Mouse (Mus musculus) layer of hippocampus, postnatal 10 days (tissue): ENCODE measurements at regions not wholly inside any gene's neighbourhood (a gene's known extent, or its start where the extent isn't known, plus 50 kb on each side); places are given as distances from the start of the nearest gene placed in this dataset.

Source experiments
- DNase-seq, 2 experiments: peaks; one replicate each; pipeline ENCODE4 v3.0.0; 2021; ENCODE audit warnings: low spot score in 2 of 2

DNA sequence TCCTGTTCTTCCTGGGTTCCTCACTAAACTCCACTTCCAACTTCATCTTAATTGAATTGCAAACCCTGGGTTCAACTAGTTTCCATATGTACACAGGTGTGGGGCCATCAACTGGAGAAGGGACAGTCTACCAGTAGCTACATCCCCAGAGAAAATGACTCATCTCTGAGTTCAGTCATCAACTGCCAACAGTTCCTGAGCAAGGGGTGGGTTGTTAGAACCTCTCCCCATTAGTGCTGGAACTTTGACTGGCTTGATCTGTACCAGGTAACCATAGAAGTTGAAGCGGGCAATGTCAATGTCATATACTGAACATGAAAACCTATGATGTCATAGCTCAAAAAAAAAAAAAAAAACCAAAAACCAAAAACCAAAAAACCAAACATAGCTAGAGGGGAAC lies 69.8 kb downstream of the Gm21750 start:
- no peak for DNase-seq

DNA sequence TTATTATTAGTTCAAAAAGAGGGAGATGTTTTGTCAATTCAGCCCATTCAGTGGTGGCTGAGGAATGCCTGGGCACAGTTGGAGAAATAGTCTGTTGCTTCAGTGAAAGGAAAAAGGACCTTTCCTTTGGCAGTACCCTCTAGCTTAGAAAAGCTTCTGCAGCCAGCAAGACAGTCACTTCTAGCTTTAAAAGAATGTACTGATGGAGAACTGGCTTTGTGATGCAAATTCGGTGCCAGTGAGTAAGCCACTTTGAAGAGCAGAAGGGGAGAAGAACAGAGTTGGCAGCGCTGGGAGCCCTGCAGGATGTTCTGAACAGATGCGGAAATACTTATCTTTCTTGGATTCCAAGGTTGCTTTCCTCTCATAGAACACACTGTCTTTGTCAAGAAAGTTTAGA lies 71.1 kb downstream of the Gm21750 start:
- peak; percentile 19 to 29 for DNase-seq

DNA sequence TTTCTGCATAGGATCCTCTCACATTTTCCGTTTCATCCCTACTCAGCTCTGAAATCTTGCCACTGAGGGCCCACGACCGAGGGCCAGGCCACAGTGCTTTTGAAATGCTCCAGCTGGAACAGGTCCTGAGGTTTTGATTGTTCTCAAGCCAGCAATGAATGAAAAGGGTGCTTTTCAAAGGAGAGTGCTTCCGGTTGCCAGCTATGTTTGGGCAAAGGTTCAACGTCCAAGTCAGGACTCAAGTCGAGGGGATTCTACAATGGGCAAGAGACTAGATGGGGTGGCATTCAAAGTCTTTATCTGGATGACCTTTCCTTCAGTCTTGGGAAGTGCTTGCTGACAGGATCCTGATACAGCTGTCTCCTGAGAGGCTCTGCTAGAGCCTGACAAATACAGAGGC lies 89.8 kb downstream of the Gm21750 start:
- DNase-seq = peak; percentile 12 to 43

DNA sequence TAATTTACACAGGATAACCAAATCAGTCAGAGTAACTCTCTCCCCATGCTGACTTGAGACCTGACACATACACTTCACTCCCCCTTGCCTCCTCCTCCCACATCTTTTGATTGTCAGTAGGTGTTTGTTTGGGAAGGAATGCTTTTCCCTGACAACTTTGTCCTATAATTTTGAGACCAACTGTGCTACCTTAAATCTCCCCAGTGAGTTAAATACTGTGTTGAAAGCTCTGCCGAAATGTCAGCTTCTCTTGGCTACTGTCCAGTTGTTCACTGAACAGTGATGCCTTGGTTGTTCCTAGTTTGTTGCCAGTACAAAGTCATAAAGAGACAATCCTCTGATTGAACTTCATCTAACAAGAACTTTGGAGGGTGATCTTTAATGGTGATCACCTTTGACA lies 99.0 kb downstream of the Gm21750 start:
- no peak for DNase-seq

DNA sequence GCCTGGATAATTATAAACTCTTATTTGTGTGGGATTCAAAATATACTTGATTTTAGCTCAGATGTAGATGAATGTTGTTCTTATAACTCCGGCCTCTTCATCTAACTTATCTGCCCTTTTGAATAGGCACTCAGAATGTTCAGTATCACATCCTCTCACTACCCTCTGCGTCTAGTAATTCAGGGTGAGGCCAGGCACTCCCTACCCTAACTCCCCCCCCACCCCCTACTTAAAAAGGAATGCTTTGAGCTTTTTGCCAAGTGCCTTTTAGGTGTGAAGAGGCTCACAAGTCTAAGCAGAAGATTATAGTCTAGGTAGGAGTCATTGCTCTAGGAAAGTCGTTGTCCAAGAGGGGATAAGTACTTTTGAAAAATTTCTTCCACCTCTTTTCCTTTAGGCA lies 111.9 kb downstream of the Gm21750 start:
- no peak for DNase-seq

DNA sequence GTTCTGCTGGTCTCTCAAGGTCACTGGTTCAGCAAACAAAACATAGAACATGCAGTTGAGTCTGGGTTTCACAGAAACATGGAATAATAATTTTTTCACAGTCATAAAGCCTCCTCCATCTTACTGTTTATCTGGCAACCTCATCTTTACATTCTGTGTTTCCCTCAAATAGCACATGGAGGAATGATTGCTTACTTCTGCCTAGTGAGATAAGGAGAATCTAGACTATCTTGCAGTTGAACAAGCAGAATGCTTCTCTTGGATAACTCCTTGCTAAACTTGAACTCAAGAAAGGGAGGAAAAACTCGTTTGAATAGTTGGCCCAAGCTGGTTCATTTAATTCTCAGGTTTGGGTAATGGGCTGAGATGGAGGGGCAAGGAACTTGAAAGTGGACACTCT lies 112.8 kb downstream of the Gm21750 start:
- no peak for DNase-seq

DNA sequence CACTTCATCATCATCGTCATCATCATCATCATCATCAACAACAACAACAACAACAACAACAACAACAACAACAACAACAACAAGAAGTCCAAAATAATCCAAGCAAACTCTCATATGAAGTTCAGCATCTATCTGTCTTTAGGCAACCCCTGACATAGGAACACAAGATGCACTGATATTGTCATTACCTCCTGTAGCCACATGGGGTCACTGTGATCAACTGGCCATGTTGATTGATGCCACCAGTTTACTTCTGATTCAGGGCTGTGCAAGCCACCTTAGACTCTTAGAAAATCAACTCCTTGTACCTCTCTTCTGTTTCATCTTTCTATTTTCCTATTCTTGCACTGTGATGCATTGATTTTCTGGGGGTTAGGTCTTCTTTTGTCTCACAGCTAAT lies 115.0 kb downstream of the Gm21750 start:
- peak; percentile 64 to 69 for DNase-seq

DNA sequence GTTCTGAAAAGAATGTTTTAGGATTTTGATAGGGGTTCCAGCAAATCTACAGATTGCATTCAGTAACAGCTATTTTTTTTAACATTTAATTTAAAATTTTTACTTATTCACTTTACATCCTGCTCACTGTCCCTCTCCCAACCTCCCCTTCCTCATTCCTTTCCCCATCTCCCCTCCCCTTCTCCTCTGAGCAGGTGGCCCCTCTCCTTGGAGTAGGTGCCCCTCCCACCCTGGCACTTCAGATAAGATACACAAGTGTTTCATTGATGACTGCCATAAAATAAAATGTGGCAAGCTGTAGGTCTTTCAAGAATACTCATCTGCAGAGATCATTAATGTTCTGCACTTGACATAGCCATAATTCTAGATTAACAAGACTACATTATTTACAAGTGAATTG lies 146.1 kb downstream of the Gm21750 start:
- DNase-seq = no peak

DNA sequence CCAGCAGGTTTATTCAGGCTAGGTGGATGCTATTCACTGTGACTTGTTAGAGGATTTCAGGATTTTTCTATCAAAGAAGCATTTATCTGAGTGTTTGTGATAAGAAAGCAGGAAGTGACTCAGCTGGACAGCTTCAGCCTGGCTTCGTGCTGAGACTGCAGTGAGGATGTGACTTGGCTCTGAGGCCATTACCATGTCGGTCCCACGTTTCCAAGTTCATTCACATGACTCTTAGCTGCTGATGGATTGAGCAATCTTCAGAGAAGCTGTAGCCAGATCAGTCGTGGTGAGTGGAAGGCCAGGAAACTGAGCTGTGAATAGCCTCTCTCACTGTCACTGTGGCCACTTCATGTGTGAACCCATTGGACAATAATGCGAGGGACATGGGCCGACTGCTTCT lies 177.9 kb downstream of the Gm21750 start:
- DNase-seq = no peak

DNA sequence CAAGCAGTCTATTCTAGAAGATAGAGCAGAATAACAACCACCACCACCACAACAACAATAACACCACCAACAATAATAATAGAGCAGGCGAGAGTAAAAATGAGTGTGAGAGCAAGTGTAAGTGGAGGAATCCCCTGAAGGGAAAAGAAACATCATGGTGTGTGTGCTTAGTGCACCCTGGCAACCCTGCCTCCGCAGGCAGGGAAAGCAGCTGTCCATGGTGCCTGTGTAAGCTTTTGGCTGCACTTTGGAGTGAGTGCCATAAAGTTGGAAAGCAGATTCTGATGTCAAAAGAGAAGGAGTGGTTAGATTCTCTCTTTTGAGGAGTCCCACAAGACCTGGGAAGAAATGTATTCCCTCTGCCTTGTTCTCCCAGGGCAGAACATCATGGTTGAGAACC lies 200.8 kb downstream of the Gm21750 start:
- DNase-seq = no peak

DNA sequence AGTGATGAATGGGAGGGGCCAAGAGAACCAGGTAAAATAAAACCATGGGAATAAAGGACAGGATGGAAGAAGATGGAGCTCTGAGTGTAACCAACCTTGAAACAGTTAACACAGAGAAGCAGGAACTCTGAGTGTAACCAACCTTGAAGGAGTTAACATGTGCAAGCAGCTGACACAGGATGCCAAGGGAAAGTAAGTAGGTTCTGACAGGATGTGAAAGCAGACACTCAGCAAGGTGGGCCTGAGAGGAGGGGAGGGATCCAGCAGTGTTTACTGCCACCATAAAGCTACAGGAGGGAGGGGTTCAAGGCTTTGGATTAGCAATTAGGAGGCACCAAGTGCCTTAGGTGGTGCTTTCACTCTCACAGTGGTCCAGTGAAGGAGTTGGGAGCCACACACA lies 213.3 kb downstream of the Gm21750 start:
- DNase-seq = no peak

DNA sequence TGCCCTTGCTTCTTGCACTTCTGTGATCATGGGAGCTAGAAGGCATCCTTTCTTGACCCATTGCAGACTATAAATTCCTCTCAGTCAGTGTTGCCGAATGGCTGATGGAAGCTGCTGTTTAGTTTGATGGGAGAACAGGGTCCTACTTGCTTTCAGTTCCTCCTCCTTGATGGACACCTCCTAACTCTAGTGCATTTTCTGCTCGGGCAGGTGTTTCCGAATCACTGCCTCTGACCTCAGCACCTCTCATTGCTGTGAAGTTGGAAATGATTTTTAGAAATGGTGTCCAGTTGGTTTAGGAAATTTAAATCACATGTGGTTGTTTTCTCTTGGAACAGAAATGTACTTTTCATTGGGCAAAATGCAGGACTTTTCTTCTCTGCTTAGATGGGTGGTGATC lies 214.9 kb downstream of the Gm21750 start:
- no peak for DNase-seq

DNA sequence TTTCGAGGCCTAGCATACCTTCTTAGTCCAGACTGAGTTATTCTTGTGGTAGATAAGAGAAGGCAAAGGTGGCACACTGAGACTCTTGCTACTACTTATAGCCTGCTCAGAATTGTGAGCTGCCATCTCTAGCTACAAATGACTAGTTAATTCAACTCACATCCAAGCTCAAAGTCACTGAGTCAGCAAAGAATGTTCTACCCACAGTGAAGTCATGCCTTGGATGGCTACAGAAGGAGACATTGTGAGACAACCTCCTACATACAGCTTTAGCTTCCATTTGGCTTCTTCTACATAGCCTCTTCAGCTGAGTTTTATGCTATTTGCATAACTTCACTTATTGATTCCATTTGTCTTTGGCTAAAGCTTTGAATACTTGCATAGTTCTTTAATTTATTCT lies 217.2 kb downstream of the Gm21750 start:
- DNase-seq = no peak

DNA sequence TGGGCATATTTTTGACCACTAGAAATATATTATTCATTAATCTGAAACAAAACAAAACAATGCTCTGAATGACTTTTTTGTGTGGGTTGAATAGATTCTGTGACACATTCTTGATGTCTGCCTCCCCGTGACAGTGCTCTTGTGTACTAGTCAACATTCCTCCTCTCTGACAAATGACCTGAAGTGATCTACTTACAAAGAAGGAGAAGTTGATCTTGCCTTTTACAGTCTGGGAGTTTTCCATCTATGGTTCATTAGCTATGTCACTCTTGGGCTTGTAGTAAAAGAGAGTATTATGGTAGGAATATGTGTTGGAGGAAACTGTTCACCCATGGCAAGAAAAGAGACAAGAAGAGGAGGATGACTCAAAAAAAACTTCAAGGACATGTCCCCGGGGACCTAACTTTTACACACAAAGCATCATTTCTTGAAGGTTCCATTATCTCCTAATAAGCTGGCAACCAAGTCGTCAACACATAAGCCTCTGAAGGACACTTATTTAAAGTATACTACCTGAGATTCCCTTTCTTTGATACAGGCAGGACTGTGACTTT lies 217.9 kb downstream of the Gm21750 start:
- DNase-seq = no peak

DNA sequence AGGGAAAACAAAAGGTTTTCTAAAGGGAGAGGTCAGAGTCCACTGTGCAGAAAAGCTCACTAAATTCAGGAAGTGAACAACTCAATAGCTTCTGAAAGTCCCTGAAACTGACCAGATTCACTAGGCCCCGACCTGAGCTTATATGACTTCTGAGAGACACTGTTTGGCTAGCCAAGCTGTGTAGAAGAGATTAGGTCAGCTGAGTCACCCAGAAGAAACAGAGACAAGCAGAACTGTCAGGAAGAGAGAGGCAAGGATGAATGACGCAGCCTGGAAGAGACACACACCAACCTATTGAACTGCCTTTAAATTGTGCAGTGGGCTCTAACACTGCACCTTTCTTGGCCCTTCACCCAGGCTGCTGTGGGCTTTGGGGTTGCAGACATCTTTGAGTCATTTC lies 230.4 kb downstream of the Gm21750 start:
- no peak for DNase-seq

DNA sequence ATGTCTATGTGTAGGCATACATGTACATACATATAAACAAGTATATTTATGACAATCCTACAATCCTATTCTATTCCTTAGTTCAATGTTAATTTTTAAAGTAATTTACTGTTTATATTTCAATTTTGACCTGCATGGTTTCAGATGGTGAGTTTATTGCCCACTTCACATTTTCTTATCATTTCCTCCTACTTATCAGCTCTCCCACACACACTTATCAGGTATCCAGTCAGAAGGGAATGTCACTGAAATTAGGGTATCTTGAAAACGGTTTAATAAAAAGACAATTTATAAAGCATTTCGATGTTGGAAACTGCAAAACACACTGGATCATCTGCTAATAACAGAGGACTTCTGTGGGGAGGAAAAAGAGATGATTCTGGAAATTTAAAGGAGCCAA lies 233.8 kb downstream of the Gm21750 start:
- DNase-seq = no peak

DNA sequence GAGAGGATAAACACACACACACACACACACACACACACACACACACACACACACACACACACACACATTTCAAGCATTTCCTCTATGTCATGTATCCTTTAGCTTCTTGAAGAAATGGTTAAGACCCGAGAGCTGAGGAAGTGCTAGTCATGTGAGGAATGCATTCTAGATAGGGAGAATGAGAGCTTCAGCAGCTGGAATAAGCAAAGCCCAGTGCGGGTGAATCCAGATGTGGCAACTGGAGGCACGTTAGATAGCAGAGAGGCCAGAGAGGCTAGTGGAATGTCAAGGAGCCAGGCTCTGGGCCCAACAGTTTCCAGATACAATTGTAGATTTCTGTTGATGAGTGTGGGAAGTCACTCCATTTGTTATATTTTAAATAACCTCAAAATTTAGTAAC lies 234.2 kb downstream of the Gm21750 start:
- no peak for DNase-seq

DNA sequence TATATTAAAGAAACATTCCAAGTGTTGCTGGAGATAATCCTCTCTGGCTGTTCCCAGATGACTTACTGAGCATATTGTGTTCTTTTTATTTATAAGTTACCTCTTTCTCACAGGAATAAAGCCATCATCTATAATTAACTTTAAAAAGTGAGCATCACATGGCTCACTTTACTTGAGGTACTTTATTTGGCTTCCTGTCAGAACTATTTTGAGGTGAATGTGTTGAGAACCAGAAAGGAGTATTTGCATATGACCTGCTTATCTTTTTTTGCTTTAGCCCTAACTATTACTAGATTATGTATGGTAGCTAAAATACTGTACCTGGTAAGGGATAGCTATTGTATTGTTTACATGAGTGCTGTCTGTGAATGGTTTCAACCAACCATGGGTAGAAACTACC lies 238.1 kb downstream of the Gm21750 start:
- DNase-seq = no peak

DNA sequence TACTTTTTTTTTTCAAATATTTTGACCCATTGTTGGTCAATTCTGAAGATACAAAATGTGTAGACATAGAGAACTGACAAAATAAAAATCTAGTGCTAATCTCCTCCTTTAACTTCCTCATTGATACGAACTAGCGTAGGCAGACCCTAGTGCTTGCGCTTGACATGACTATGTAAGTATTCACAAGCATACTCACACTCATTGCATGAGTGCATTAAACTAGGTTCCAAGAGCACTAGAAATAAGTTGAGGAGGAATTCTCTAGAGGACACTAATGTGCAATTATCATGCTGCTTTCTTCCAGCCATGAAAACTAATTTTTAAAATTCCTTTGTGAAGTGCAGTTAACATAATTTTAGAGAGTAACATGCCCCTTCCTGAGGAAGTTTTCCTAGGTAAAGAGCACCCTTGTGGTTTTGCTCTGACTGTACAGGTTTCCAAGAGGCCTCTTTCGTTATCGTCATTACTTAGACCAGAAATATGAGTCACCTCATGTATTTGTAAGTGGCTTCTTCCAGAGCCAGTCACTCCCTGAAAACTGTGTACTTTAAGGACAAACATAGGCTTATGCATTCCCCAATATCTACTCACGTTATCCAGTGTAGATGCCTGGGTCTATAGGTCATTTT lies 241.2 kb downstream of the Gm21750 start:
- no peak for DNase-seq

DNA sequence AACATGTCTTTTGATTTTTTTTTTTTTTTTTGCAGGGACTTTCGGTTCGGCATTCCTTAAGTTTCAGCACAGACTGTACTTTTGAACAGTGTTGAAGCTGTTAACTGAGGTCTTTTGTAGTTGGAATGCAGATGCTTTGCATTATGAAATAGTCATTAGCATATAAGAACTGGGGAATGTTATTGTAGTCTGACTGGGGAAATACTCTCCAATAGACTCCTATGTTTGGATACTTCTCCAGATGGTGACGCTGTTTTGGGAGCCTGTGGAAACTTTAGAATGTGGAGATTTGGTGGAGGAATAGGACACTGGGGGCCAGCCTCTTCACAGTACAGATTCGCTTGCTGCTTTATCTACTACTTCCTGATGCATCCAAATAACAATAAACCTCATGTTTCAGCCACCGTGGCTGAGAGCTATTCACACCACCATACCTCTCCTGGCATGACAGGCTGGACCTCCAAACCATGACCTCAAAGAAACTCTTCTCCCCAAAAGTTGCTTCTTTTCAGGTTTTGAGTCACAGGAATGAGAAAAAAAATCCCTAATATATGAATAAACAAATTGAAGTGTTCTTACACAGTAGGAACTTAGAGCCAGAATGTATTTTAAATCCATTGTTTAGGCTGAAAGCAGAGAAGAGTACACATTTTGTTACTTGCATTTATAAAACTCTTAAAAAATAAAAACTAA lies 252.9 kb downstream of the Gm21750 start:
- DNase-seq = no peak

DNA sequence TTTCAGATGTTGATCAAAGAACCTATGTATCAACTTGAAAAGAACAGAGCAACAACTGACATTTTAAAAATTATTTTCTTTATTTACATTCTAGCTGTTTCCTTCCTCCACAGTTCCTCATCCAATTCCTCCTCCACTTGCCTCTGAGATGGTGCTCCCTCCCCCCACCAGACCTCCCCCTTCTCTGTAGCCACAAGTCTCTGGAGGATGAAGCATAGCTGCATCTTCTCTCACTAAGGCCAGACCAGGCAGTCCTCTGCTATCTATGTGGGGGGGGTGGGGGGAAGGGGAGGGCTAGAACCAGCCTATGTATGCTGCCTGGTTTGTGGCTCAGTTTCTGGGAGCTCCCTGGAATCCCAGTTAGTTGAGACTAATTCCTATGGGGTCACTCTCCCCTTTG lies 255.0 kb downstream of the Gm21750 start:
- DNase-seq = no peak

DNA sequence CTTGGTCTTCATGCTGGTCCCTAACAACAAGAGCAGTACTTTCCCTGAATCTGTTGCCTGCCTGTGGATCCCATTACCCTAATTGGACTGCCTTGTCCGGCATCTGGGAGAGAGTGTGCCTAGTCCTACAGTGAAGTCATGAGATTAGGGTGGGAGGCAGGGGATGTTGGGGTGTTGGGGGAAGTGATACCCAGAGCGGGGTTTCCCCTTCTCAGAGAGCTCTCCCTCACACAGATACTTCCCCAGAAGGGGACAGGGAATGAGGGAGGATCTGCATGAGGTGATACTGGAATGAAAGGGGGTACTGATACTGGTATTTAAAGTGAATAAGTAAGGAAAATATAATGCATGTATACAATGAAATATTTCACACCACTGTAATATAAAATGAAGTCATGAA lies 270.1 kb downstream of the Gm21750 start:
- DNase-seq = no peak

DNA sequence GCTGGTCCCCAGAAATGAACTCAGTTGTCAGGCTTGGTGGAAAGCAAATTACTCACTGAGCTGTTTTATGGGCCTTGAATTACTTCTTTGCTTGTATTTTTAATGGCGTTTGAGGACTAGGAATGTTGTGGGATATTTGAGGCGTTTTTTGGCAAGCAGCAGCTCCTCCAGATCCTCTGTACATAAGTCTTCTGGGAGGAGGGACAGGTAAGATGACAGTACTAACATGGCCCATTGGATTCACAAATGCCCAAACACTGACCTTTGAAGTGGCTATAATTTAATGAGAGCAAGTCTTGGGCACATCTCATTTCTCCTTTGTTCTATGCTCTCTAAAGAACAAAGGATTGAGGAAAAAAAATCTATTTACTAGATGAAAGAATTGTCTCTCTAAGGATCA lies 286.3 kb downstream of the Gm21750 start:
- no peak for DNase-seq
